Mouse (Mus musculus) layer of hippocampus, postnatal 36 days (tissue): Measurements from ENCODE around the gene Gjd3. TPM values are rescaled to one million over a fixed set of nuclear protein-coding genes. Genes with fewer than 3 reads are reported as not detected.

ENCODE experiments used
- DNase-seq, 2 experiments: peaks; one replicate each; pipeline ENCODE4 v3.0.0; 2022
- total RNA-seq, 2 experiments: library from RNA; stranded (reverse); gene quantifications; 2 replicates each; pipeline ENCODE4 v1.2.3; 2021

Gene Gjd3
- total RNA-seq, 2 experiments from 2014 or later = 0.96 to 1.1 TPM

DNA sequence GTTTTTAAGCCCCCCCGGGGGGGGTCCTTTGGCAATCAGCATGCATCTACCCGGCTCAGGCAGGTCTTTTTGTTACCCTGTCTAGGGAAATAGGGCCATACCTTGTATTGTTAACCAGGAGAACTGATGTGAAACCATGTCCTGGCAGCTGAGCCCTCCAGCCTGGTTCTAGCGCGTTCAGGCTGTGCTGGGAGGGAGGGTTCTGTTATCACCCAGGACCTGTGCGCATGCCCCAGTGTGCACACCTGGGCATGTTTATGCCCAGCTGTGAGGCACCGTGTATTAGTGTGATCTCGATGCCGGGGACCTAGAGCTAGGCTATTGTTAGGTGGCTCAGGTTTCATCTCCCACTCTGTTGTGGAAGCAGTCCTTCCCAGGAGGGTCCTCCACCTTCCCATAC lies 21.1 kb downstream of the Gjd3 start:
- DNase-seq = no peak

DNA sequence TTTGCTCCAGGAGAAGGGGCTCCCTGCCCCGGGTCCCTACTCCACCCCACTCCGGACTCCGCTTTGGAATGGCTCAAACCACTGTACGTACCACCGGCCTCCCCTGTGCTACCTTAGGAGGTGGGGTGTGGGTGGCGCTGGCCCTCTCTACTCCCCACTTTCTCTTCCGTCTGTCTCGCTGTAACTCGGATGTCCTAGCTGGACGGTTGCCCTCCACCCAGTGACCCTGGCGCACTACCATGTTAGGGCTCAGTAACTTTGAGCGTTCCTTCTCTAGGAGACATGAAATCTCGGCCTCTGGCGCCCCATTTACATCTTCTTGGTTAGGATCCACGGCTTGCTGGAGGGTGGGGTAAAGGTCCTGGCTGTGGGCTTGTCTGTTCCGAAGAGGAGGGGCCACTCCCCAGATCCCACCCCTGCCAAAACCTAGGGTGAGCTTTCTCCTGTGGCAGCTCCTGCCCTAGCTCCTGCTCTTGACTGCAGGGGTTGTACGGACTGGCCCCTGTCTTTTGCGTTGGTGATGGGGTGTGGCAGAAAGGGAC lies 21.7 kb downstream of the Gjd3 start:
- DNase-seq = no peak

DNA sequence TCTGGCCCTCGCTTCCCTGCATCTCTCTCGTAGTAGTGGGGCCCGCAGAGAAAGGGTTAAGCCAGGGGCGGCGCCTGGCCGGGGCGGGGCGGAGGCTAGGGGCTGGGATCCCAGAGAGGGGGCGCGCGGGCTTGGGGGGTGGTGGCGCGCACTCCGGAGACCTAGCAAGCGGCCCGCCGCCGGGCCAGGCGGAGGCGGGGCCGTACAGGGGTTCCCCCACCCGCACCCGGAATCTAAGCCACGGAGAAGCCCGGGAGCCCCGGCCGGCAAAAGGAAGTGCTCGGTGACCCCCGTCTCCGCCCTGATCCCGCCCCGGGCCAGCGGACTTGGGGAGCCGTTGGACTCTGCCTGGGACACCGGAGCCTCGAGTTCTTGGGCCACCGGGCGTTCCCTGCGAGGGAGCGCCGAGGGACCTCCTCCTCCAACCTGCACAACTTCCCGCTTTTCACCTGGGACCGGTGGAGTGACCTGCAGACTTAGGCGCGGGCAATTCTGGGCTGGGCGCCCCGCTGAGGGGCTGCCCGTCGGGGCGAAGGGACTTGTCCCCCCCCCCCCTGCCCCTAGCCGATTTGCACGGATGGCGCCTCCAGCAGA lies 22.4 kb downstream of the Gjd3 start:
- no peak for DNase-seq

DNA sequence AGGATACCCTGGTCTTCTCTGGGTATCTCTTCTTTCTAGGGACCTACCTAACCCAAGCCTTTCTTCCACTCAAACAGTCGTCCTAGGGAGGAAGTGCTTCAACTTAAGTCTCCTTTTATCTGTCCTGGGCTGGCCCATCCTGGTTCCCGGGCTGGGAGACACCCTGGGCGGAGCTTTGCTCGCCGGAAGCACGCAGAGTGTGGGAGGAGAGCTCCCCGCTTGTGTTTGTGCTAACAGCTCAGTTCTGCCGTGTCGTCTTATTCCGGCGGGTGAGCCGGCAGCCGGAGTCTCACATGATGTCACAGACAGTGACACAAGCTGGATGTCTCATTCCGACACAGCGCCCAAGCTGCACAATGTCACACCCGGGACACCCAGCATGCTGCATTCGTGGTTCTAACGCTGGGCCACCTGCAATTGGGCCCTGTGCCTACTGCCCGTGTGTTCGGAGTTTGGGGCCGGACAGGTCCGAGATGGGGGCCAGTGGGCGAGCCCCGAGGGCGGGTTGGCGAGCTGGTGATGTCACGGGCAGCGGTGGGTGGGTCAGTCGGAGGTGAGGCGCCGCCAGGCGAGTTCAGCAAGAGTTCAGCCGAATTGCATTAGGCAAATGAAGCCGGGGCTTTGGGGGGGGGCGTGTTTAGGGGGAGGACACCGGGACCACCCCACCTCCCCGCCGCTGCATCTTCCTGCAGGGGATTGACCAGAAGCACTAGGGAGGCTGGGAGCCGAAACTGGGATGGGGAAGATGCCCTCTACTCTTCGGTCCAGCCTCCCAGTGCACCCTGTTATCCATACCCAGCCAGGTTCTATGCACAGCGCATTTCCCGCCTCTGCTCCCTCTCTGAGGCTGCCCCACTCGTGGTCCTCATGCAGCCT lies 23.1 kb downstream of the Gjd3 start:
- peak in 1 of 2 experiments; percentile 72 for DNase-seq

DNA sequence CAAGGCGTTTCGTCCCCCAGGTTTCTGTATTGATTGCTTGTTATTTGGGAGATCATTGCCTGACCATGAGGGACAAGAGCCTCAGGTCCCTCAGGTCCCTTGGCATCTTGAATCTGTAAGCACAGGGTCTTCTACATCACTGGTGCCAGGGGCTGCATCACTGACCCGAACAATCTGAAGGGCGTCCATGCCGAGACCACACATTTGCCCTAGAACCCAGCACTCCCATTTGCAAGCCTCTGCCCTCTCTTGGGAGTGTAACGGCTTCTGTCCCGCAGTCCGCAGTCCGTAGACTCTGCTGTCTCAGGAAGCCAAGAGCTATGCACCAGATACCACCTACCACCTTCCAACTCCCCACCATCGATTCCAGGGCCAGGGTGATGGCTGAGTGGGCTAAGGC lies 26.5 kb downstream of the Gjd3 start:
- DNase-seq = no peak

DNA sequence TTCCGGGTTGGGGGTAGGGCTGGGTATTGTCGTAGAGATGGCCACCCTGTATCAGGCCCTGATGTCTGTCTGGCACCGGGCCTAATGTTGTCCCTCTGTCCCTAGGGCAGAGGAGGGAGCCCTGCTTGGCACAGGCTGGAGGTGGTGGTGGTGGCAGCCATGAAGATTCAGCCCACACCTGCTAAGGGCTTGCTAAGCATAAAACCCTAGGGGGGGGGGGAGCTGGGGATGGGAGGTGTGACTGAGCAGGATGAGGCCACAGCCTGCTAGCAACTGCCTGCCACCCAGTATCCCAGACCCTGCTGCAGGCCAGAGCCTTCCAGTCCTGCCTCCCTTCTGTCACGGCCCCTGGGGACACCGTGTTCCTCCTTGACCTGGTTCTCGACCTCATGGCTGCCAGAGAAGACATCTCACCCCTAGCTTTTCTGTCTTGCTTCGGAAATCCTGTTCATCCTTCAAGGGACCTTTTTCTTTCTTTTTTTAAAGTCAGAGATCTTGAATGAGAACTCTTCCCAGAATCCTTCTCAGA lies 27.0 kb downstream of the Gjd3 start:
- DNase-seq = no peak

DNA sequence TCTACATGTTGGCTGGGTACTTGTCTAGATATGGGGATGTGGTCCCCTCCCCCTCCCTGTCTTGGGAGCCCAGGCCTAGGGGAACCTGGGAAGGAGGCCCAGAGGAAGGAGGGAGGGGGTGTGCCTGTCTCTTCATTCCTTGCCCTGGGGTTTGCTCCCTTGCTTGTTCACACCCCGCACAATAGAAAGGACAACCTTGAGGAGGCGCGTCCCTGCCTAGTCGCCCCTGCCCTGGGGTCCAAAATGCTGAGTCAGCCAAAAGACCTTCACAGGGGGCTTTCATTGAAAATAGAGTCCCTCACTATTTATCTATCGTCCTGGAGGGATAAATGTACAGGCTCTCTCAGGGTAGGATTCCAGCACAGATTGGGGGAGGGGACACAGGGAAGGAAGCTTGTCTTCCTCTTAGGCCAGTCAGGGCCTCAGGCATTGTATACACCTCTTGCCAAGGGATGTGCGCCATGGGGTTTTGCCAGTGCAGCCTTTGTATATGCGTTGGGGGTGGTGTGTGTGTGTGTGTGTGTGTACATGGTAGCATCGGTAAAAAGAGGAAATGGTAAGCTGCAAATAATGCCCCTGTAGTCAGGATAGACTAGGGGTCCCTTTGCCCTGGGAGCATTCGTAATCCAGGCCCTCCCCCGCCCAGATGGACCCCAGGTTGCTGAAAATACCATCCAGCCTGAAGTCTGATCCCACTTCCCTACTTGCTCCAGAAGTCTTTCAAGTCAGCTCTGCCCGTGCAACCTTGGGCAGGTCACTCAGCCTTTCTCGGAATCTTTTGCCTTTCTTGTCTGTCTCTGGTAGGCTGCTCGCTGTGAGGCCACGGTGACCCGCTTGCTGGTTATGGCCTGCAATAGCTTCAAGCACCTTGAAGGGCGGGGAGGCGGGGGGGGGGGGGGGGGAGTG lies 27.8 kb downstream of the Gjd3 start:
- no peak for DNase-seq

DNA sequence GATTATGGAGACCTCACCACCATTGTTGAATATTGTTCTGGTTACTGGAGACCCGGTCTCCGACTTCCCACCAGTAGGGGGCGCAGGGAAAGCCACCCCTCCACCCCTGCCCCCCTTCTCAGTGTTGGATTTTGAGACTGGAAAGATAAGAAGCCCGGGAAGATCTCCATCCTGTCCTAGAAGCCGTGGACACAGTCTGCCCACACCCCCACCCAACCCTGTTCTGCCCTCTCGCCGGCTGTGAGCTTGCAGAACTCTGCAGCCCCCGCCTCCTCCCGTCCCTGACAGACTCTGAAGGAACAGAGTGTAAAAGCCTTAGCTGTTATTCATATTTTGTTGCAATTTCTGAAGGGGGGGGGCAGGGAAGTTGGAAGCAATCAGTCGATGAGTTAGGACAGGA lies 28.4 kb downstream of the Gjd3 start:
- DNase-seq = no peak

DNA sequence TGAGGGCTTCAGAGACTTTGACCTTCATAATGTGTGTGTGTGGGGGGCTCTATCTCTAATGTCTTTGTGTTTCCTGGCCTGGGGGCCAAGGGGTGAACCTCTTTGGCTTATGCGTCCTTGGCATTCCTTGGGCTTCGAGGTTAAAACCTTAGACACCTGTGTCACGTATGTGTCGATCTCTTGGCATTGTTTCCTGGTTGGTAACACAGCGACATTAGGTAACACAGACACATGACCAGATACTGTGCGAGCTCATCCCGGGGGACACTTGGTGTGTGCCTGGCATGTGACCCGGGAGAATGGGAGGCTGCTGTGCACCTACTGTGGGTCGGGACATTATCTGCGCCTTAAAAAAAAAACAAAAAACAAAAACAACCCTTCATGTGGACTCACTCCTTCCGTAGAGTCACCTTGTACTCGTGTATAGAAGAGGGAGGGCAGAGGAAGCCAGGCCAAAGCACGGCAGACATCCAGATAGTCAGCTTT lies 28.9 kb downstream of the Gjd3 start:
- DNase-seq = no peak

DNA sequence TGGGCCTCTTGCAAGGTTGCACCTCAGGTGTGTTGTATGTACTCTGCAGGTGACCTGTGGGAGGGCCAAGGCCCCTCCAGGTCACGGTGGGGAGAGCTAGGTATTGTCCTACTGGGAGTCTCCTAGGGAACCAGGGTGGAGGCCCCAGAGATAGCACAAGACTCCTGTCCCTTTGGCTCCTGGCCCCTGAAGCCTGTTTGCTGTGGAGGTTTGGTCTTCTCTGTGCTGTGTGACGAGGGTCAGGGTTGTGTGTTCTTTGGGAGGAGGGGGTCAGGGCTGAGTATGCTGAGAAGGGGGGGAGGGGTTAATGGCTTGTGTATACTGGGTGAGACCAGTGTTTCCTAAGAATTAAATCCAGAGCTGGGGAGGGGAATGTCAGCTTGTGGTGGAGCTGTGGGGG lies 29.5 kb downstream of the Gjd3 start:
- DNase-seq = no peak

DNA sequence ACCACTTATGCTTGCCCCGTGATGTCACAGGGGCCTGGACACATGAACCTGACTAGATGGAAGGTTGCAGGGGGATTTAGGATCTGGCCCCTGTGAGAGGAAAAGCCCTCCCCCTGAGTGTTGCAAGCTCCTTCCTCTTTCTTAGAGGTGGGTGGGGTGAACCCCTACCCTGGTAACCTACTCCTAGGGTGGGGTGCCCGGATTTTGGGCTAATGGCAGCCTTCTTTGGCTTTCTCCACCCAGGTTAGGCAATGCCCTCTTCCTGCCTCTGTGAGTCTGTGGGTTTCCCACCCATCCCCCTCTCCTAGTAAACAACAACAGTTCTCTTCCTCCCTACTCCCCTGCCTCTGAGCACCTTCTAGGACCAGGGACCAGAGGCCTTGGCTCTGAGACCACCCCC lies 30.1 kb downstream of the Gjd3 start:
- DNase-seq = no peak

DNA sequence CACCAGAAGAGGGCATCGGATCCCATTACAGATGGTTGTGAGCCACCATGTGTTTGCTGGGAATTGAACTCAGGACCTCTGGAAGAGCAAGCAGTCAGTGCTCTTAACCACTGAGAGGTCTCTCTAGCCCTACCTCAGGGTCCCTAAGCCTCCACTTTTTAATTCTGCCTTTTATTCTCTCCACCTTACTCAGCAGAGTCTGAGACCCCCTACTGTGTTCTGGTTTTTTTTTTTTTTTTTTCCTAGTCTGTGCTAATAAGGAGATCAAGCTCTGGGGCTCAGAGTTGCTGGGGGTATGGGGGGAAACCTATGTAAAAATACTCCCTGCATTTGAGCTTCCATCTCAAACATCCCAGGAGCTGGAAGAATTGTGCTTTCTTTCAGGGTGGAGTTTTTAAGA lies 30.7 kb downstream of the Gjd3 start:
- no peak for DNase-seq

DNA sequence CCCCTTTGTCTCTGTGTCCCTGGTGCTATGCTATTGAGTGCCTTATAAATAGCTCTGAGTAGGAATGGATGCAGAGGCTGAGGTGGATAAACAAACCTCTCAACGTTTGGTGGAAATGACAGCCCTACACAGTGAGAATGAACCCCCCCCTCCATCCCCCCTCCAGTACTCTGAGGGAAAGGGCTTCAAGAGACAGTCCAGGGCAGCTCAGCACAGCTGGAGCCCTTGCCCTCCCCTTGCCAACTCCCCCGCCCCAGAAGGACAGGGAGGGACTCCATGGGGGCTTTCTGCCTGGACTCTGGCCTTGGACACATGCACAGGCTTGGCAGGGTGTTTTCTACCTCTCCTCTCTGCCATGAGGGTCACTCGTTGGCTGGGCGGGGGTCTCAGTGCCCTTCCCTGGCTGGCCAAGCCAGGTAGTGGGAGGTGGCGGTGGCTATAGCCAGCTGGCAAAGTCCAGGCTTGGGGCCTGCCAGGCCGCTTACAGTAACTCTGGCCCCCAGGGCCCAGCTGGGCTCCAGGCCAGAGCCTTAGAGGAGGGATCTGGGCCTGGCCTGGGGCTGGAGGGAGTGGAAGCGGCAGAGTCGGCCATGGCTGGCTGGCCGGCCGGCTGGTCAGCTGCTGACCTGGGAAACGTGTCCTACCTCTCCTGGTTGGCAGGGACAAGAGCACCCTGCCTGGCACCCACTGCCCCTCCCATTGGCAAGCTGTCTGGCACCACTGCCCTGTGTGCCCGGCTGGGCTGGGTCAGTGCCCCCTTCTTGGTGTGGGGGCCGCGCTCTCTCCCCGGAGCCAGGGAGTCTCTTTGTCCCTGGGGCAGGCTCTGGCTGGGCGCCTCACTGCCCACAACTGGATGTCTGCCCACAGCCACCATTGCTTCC lies 31.6 kb downstream of the Gjd3 start:
- peak in 1 of 2 experiments; percentile 60 for DNase-seq

DNA sequence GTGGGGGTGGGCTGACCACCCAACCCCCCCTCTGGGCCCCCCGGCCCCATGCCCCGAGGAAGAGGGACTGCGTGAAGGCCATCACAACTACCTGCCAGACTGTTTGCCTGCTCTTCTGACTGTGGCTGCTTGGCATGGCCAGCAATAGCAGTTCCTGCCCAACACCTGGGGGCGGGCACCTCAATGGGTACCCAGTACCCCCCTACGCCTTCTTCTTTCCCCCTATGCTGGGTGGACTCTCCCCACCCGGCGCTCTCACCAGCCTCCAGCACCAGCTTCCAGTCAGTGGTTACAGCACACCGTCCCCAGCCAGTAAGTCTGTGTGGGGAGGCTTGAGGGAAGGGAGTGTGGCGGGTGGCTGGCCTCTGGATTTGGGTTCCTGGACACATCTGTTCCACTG lies 32.3 kb downstream of the Gjd3 start:
- DNase-seq = no peak

DNA sequence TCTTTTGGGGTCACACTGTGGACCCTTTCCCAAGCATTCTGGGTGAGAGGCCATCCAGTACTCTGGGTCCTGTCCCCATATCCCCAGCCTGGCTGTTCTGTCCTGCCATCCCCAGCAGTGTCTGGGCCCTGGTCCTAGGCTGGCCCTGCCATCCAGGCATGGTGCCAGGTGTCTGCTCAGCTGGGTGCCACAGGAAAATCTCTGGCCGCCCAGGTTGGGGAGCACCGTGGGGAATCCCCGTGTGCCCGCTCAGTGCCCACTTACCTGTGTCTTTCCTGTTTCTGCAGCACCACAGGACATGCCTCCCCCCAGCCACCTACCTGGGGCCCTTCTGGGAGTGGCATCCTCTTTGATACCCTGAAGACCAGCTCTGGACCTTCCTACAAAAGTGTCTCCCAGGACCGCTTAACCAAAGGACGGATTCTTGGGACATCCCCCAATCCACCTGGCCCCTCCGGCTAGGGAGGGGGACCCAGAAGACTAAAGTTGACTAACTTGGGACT lies 32.8 kb downstream of the Gjd3 start:
- no peak for DNase-seq

DNA sequence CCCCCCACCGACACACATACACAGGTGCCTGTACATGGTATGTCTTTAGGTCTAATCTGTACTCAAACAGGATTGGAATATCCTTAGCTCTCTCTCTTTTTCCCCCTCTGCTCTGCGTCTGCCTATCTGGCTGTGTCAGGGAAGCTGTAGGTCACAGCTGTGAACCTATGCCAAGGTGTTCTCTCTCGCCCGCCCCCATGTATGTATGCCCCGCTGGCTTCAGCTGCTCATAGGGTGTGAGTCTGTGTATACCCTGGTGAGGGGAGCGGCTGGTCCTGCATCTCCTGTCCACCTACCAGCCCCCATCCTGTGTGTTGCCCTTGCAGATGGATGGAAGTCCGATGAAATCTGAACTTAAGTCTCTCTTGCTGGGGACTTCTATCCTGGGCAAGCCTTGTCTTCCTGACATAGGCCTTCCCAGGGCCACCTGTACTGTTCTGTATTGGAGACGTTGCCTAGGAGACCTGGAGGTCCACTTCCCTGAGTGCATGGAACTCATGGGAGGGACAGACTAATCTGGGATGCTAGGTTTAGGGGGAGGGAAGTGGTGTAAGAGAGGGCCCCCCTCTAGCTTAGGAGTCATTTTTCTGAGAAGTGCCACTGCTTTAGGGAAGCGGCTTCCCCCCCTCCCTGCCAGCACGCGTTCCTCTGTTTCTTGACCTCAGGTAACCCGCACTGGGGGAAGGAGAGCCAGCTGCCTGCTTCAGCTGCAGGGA lies 33.4 kb downstream of the Gjd3 start:
- DNase-seq = no peak

DNA sequence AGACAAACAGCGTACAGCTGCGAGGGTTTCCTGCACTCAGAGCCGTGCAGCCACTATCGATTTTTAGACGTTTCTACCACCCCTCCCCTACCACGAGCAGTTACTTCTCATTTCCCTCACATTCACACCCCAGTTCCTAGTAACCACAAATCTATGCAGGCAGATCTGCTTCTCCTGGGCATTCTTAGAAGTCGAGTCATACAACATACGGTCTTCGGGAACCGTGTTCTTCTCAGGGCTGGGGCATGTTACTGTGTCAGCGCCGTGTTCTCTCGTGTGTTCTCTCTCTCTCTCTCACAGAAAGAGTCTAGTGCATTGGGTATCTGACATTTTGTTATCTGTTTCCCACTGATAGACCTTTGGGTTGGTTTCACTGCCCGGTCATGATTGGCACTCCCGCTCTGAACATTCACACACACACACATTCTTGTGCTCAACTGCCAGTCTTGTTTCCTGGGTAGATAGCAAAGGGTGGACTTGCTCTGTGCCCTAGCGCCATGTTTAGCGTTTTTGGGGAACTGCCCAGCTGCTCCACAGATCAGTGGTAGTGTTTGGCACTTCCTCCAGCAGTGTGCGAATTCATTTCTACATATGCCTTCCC lies 34.7 kb downstream of the Gjd3 start:
- DNase-seq = no peak

DNA sequence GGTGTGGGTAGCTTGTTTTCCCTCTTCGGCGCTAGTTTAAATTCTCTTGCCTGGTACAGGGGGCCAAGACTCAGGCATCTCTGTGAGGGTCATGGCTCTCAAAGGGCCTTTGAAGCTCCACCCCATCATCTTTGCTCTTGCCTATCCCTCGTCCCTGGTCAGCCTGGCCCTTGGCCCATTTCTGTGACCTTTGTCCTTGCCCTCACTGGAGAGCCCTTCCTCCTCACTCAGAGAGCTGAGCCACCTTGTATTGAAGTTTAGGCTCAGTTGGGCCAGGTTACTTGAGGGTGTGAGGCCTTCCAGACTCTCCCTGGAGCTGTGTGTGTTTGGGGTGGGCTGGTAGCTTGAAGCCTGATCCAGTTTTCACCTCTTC lies 37.2 kb downstream of the Gjd3 start:
- DNase-seq = no peak

DNA sequence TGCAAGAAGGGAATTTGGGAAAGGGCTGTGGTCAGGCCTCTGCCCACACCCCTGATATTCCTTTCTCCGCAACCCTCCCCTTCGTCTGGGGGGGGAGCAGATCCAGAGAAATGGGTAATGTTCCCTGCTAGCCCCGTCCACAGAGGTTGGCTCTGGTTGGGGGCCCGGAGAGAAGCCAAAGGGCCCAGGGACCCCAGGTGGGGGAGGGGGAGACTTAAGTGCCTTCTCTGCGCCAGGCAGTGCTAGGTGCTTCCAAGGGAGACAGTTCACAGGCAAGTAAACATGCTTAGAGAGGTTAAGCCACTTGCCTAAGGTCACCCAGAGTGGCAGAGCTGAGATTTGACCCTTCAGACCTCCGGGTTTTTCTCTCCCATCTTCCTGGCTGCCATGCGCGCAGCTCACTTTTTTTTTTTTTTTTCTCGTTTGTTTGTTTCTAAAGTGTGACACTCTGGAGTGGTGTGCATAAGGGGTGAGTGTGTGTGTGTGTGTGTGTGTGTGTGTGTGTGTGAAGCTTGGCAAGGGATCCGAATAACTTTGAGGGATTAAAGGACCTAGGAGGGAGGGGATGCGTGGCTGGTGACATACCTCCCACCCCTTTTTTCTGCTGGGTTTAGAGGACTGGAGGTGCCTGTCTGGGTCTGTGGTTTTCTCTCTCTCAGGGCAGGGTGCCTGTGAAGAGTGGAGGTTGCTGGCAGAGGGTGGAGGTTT lies 37.8 kb downstream of the Gjd3 start:
- no peak for DNase-seq
